Mouse (Mus musculus) embryonic fibroblast, embryonic 13.5 days (primary cell): ENCODE results near the gene Mbnl2.

Source experiments
- CTCF ChIP-seq: IDR thresholded peaks from 2 replicates; pipeline ENCODE4 v1.5.1; 2011; ENCODE audit warnings: mild to moderate bottlenecking, control low read depth, low read length, moderate library complexity, borderline replicate concordance; ENCODE audit not compliant: insufficient read depth
- POLR2A ChIP-seq: IDR thresholded peaks from 2 replicates; pipeline ENCODE4 v1.6.1; 2011; ENCODE audit warnings: low read depth, mild to moderate bottlenecking, control low read depth, low read length, moderate library complexity

DNA sequence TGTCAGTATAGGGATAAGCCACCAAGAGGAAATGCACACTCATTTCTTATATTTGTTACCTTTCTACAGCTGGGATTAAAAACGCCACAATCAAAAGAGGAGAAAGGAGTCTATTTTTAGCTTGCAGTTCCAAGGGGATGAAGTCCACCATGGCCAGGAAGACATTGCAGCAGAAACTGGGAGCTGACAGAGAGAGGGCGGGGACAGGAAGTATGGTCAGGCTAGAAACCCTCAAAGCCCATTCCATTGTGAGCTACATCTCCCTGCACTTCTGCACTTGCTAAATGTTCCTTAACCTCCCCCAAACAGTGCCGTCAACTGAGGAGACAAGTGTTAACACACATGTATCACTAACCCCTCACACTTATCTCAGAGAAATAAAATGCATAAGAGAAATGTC lies 5.4 kb upstream of the Mbnl2 start:
- TF ChIP-seq CTCF: no peak
- no peak for TF ChIP-seq POLR2A
